Mouse (Mus musculus): ENCODE data around the gene Lrrc17. TPM values are rescaled to one million over a fixed set of nuclear protein-coding genes. Genes with fewer than 3 reads are reported as not detected.

The Lrrc17 gene
- polyA plus RNA-seq, 1 experiment = not detected

- WGBS = 91% methylated on average over 8 of the region's 8 CpGs
- TF ChIP-seq CTCF (IDR thresholded peaks at IDR 0.05; ENCODE audit: insufficient read depth, low read depth, low read length) = no peak
- TF ChIP-seq POLR2A (IDR thresholded peaks at IDR 0.05; ENCODE audit: insufficient read depth, low read depth, low read length) = no peak
These were observed 38.2 kb upstream of the Lrrc17 start for GRCm38 (mm10) chr5:21505159-21505558.

GRCm38 (mm10) chr5:21506887-21507286, 36.5 kb upstream of the Lrrc17 start:
- no peak overlapping the region for H3K4me3 ChIP-seq (ENCODE audit: insufficient read depth, low read depth, low read length)
- WGBS = 84% methylated on average over 1 of the region's 1 CpGs
- TF ChIP-seq CTCF (IDR thresholded peaks at IDR 0.05; ENCODE audit: insufficient read depth, low read depth, low read length) (no peak), POLR2A (IDR thresholded peaks at IDR 0.05; ENCODE audit: insufficient read depth, low read depth, low read length) (no peak)
- H3K27ac ChIP-seq (ENCODE audit: insufficient read depth, low read depth, low read length) = no peak overlapping the region
- no peaks in the 10 kb centered on the region for H3K4me1 ChIP-seq (ENCODE audit: control insufficient read depth, insufficient read depth, low read length)

More at GRCm38 (mm10) chr5:21505159-21505558, 38.2 kb upstream of the Lrrc17 start:
- H3K4me1 ChIP-seq (ENCODE audit: control insufficient read depth, insufficient read depth, low read length) = peaks cover under 1% of the 10 kb centered on the region; the same call in 1 of the 2 replicates
- no peak overlapping the region for H3K27ac ChIP-seq (ENCODE audit: insufficient read depth, low read depth, low read length)
- no peak overlapping the region for H3K4me3 ChIP-seq (ENCODE audit: insufficient read depth, low read depth, low read length)

GRCm38 (mm10) chr5:21509801-21510200, 33.6 kb upstream of the Lrrc17 start:
- H3K27ac ChIP-seq (ENCODE audit: insufficient read depth, low read depth, low read length) = no peak overlapping the region
- no peak for TF ChIP-seq CTCF (IDR thresholded peaks at IDR 0.05; ENCODE audit: insufficient read depth, low read depth, low read length)
- TF ChIP-seq POLR2A (IDR thresholded peaks at IDR 0.05; ENCODE audit: insufficient read depth, low read depth, low read length) = no peak
- no peak overlapping the region for H3K4me3 ChIP-seq (ENCODE audit: insufficient read depth, low read depth, low read length)
- WGBS = 73% methylated on average over 4 of the region's 4 CpGs
- no peaks in the 10 kb centered on the region for H3K4me1 ChIP-seq (ENCODE audit: control insufficient read depth, insufficient read depth, low read length)

GRCm38 (mm10) chr5:21513363-21513762, 30.0 kb upstream of the Lrrc17 start:
- Histone ChIP-seq H3K27ac (ENCODE audit: insufficient read depth, low read depth, low read length) (no peak overlapping the region), H3K4me1 (ENCODE audit: control insufficient read depth, insufficient read depth, low read length) (no peaks in the 10 kb centered on the region), H3K4me3 (ENCODE audit: insufficient read depth, low read depth, low read length) (no peak overlapping the region)
- TF ChIP-seq POLR2A (IDR thresholded peaks at IDR 0.05; ENCODE audit: insufficient read depth, low read depth, low read length) (no peak), CTCF (IDR thresholded peaks at IDR 0.05; ENCODE audit: insufficient read depth, low read depth, low read length) (no peak)
- WGBS = 66% methylated on average over 10 of the region's 10 CpGs

GRCm38 (mm10) chr5:21517562-21517961, 25.8 kb upstream of the Lrrc17 start:
- WGBS = 79% methylated on average over 2 of the region's 2 CpGs
- Histone ChIP-seq H3K4me1 (ENCODE audit: control insufficient read depth, insufficient read depth, low read length) (no peaks in the 10 kb centered on the region), H3K4me3 (ENCODE audit: insufficient read depth, low read depth, low read length) (no peak overlapping the region), H3K27ac (ENCODE audit: insufficient read depth, low read depth, low read length) (no peak overlapping the region)
- TF ChIP-seq POLR2A (IDR thresholded peaks at IDR 0.05; ENCODE audit: insufficient read depth, low read depth, low read length) = no peak
- TF ChIP-seq CTCF (IDR thresholded peaks at IDR 0.05; ENCODE audit: insufficient read depth, low read depth, low read length) = no peak

GRCm38 (mm10) chr5:21518207-21518606, 25.2 kb upstream of the Lrrc17 start:
- WGBS = 74% methylated on average over 4 of the region's 4 CpGs
- no peak overlapping the region for H3K27ac ChIP-seq (ENCODE audit: insufficient read depth, low read depth, low read length)
- TF ChIP-seq CTCF (IDR thresholded peaks at IDR 0.05; ENCODE audit: insufficient read depth, low read depth, low read length) = no peak
- TF ChIP-seq POLR2A (IDR thresholded peaks at IDR 0.05; ENCODE audit: insufficient read depth, low read depth, low read length) = no peak
- no peak overlapping the region for H3K4me3 ChIP-seq (ENCODE audit: insufficient read depth, low read depth, low read length)
- H3K4me1 ChIP-seq (ENCODE audit: control insufficient read depth, insufficient read depth, low read length) = no peaks in the 10 kb centered on the region

- Histone ChIP-seq H3K27ac (ENCODE audit: insufficient read depth, low read depth, low read length) (no peak overlapping the region), H3K4me3 (ENCODE audit: insufficient read depth, low read depth, low read length) (no peak overlapping the region), H3K4me1 (ENCODE audit: control insufficient read depth, insufficient read depth, low read length) (no peaks in the 10 kb centered on the region)
- TF ChIP-seq CTCF (IDR thresholded peaks at IDR 0.05; ENCODE audit: insufficient read depth, low read depth, low read length) = no peak
- TF ChIP-seq POLR2A (IDR thresholded peaks at IDR 0.05; ENCODE audit: insufficient read depth, low read depth, low read length) = no peak
- 84% methylated on average over 3 of the region's 3 CpGs for WGBS
These were observed 24.2 kb upstream of the Lrrc17 start for GRCm38 (mm10) chr5:21519166-21519565.

GRCm38 (mm10) chr5:21526835-21527485, 16.4 kb upstream of the Lrrc17 start:
- Histone ChIP-seq H3K4me1 (ENCODE audit: control insufficient read depth, insufficient read depth, low read length) (no peaks in the 10 kb centered on the region), H3K27ac (ENCODE audit: insufficient read depth, low read depth, low read length) (no peak overlapping the region), H3K4me3 (ENCODE audit: insufficient read depth, low read depth, low read length) (no peak overlapping the region)
- TF ChIP-seq POLR2A (IDR thresholded peaks at IDR 0.05; ENCODE audit: insufficient read depth, low read depth, low read length) (no peak), CTCF (IDR thresholded peaks at IDR 0.05; ENCODE audit: insufficient read depth, low read depth, low read length) (no peak)
- 69% methylated on average over 11 of the region's 11 CpGs for WGBS

GRCm38 (mm10) chr5:21527488-21527911, 15.9 kb upstream of the Lrrc17 start:
- H3K4me3 ChIP-seq (ENCODE audit: insufficient read depth, low read depth, low read length) = no peak overlapping the region
- WGBS = 78% methylated on average over 4 of the region's 4 CpGs
- TF ChIP-seq POLR2A (IDR thresholded peaks at IDR 0.05; ENCODE audit: insufficient read depth, low read depth, low read length) = no peak
- TF ChIP-seq CTCF (IDR thresholded peaks at IDR 0.05; ENCODE audit: insufficient read depth, low read depth, low read length) = no peak
- H3K27ac ChIP-seq (ENCODE audit: insufficient read depth, low read depth, low read length) = no peak overlapping the region
- no peaks in the 10 kb centered on the region for H3K4me1 ChIP-seq (ENCODE audit: control insufficient read depth, insufficient read depth, low read length)
